Mouse (Mus musculus) retina, embryonic 14.5 days (tissue): ENCODE results near the gene 4931406P16Rik.
"Not testable (repeated sequence)": the region's sequence is repeated elsewhere in the genome, so short reads cannot be mapped to it uniquely, and the experiment has no call there.

Experiments
- DNase-seq: peaks from one replicate; pipeline ENCODE4 v3.0.0-alpha.2; 2015; ENCODE audit warnings: low spot score

Gene 4931406P16Rik

GRCm38 (mm10) chr7:34313443-34313875 lies at the start of gene 4931406P16Rik:
Gene 4931406P16Rik, minus strand, starts transcription at chr7:34313551.
- peak; percentile 89 for DNase-seq

GRCm38 (mm10) chr7:34355629-34356028 lies 42.3 kb upstream of the 4931406P16Rik start:
- peak; percentile 58 for DNase-seq

- DNase-seq, result peak; percentile 14
Measured at GRCm38 (mm10) chr7:34351997-34352396, 38.6 kb upstream of the 4931406P16Rik start.

GRCm38 (mm10) chr7:34350166-34350565 lies 36.8 kb upstream of the 4931406P16Rik start:
- DNase-seq, result no peak

GRCm38 (mm10) chr7:34348011-34348410 lies 34.7 kb upstream of the 4931406P16Rik start:
- no peak for DNase-seq

- no peak for DNase-seq
Measured at GRCm38 (mm10) chr7:34347041-34347440, 33.7 kb upstream of the 4931406P16Rik start.

GRCm38 (mm10) chr7:34346505-34346904 lies 33.2 kb upstream of the 4931406P16Rik start:
- DNase-seq, result no peak

GRCm38 (mm10) chr7:34342040-34342793 lies 28.9 kb upstream of the 4931406P16Rik start:
- no peak for DNase-seq

- DNase-seq, result no peak
Measured at GRCm38 (mm10) chr7:34340841-34341240, 27.5 kb upstream of the 4931406P16Rik start.

GRCm38 (mm10) chr7:34339164-34339489 lies 25.8 kb upstream of the 4931406P16Rik start:
- DNase-seq, result no peak

GRCm38 (mm10) chr7:34338445-34339163 lies 25.3 kb upstream of the 4931406P16Rik start:
- DNase-seq, result no peak

- no peak for DNase-seq
Measured at GRCm38 (mm10) chr7:34337268-34337667, 23.9 kb upstream of the 4931406P16Rik start.

- DNase-seq, result not testable (repeated sequence)
Measured at GRCm38 (mm10) chr7:34336545-34336944, 23.2 kb upstream of the 4931406P16Rik start.

GRCm38 (mm10) chr7:34327493-34327892 lies 14.1 kb upstream of the 4931406P16Rik start:
- DNase-seq, result no peak

- no peak for DNase-seq
Measured at GRCm38 (mm10) chr7:34324857-34325256, 11.5 kb upstream of the 4931406P16Rik start.

GRCm38 (mm10) chr7:34324005-34324404 lies 10.7 kb upstream of the 4931406P16Rik start:
- no peak for DNase-seq

- DNase-seq, result no peak
Measured at GRCm38 (mm10) chr7:34323351-34323750, 10.0 kb upstream of the 4931406P16Rik start.

- DNase-seq, result no peak
Measured at GRCm38 (mm10) chr7:34321958-34322357, 8.6 kb upstream of the 4931406P16Rik start.

GRCm38 (mm10) chr7:34321119-34321518 lies 7.8 kb upstream of the 4931406P16Rik start:
- no peak for DNase-seq

GRCm38 (mm10) chr7:34319957-34320356 lies 6.6 kb upstream of the 4931406P16Rik start:
- DNase-seq, result no peak

- DNase-seq, result no peak
Measured at GRCm38 (mm10) chr7:34319123-34319522, 5.8 kb upstream of the 4931406P16Rik start.

- DNase-seq, result no peak
Measured at GRCm38 (mm10) chr7:34317901-34318476, 4.6 kb upstream of the 4931406P16Rik start.
